7 mouse cellular contexts compared by ENCODE assay signal in genomic region chr1:137323884-137324594, GRCm38 (mm10).
DNase-seq lines count a peak whose midpoint lies in the region; ATAC-seq and TF ChIP-seq lines count a peak whose summit lies in the region.

No protein-coding gene starts in this region.

- in situ Hi-C loops in CH12.LX (cut with MboI; ENCODE audit: low pct_ligation_motif_present, low pct_unique_long_range_greater_than_20kb, low sequenced_read_pairs) = no loop called here

- peak; percentile 87 for ATAC-seq in hindbrain, embryonic 11.5 days (ENCODE audit: low FRiP score)
- ATAC-seq in stomach, embryonic 16.5 days (ENCODE audit: insufficient read depth, low FRiP score) = no peak

- no peak for TF ChIP-seq POLR2A in CH12.LX (IDR thresholded peaks at IDR 0.05; ENCODE audit: low read depth, low read length)

- no peaks in the 10 kb centered on the region for H3K27me3 ChIP-seq in CH12.LX (replicated peaks)
- no peaks in the 10 kb centered on the region for H3K27me3 ChIP-seq in hindbrain, embryonic 11.5 days (ENCODE audit: control insufficient read depth, insufficient read depth, low read length)
- H3K27me3 ChIP-seq in stomach, embryonic 16.5 days (ENCODE audit: control insufficient read depth, insufficient read depth, low read length) = no peaks in the 10 kb centered on the region

- H3K27ac ChIP-seq in CH12.LX (ENCODE audit: insufficient read depth, low read depth) = no peak overlapping the region
- peak overlapping the region; percentile 30 for H3K27ac ChIP-seq in hindbrain, embryonic 11.5 days (ENCODE audit: low read depth, low read length)
- H3K27ac ChIP-seq in stomach, embryonic 16.5 days (ENCODE audit: low read length) = no peak overlapping the region

- TF ChIP-seq EP300 in CH12.LX (IDR thresholded peaks at IDR 0.05; ENCODE audit: low read length) = no peak

- WGBS in hindbrain, embryonic 11.5 days = 43% methylated on average over 8 of the region's 8 CpGs
- WGBS in stomach, embryonic 16.5 days = 35% methylated on average over 8 of the region's 8 CpGs

- no peaks in the 10 kb centered on the region; a peak in 1 of 4 replicates for H3K4me1 ChIP-seq in CH12.LX (ENCODE audit: control insufficient read depth in 1 of 2, insufficient read depth in 2 of 2)
- H3K4me1 ChIP-seq in hindbrain, embryonic 11.5 days (replicated peaks; ENCODE audit: control insufficient read depth, insufficient read depth, low read length) = no peaks in the 10 kb centered on the region
- H3K4me1 ChIP-seq in stomach, embryonic 16.5 days (ENCODE audit: control insufficient read depth, insufficient read depth, low read length) = no peaks in the 10 kb centered on the region

- no peaks in the 10 kb centered on the region for H3K79me2 ChIP-seq in CH12.LX (replicated peaks; ENCODE audit: control insufficient read depth, extremely low read depth, insufficient read depth, poor library complexity, severe bottlenecking)

- no peaks in the 10 kb centered on the region for H3K9me3 ChIP-seq in CH12.LX (replicated peaks; ENCODE audit: low read length)
- no peaks in the 10 kb centered on the region for H3K9me3 ChIP-seq in hindbrain, embryonic 11.5 days (ENCODE audit: control insufficient read depth, low read length)
- H3K9me3 ChIP-seq in stomach, embryonic 16.5 days (replicated peaks; ENCODE audit: control insufficient read depth, low read length) = no peaks in the 10 kb centered on the region

- DNase-seq in 416B (ENCODE audit: low read depth) = peak; percentile 57
- peak; percentile 58 for DNase-seq in CH12.LX (ENCODE audit: extremely low read depth)
- peak; percentile 80 for DNase-seq in embryo, embryonic 9.5 days (ENCODE audit: extremely low spot score)
- peak; percentile 85 for DNase-seq in hindbrain, embryonic 11.5 days (ENCODE audit: low spot score)
- peak; percentile 45 for DNase-seq in lung, postnatal 14 days
- DNase-seq in Muller cell, postnatal 12 days (ENCODE audit: inconsistent ontology term) = no peak

- dilution Hi-C loops in CH12.LX (cut with MboI; ENCODE audit: extremely low pct_ligation_motif_present, extremely low pct_unique_long_range_greater_than_20kb, low sequenced_read_pairs) = no loop called here

- H3K4me3 ChIP-seq in CH12.LX (replicated peaks in 1 of 3; ENCODE audit: low read depth in 2 of 3, low read length in 2 of 3, poor library complexity in 1 of 3) = no peak overlapping the region
- no peak overlapping the region for H3K4me3 ChIP-seq in hindbrain, embryonic 11.5 days (ENCODE audit: low read depth, low read length)
- peak overlapping the region; percentile 30 for H3K4me3 ChIP-seq in stomach, embryonic 16.5 days (replicated peaks; ENCODE audit: low read length)

- TF ChIP-seq RAD21 in CH12.LX (IDR thresholded peaks at IDR 0.05; ENCODE audit: low read depth, low read length) = peak; percentile 49

- no peaks in the 10 kb centered on the region for H3K36me3 ChIP-seq in CH12.LX (replicated peaks in 1 of 2; ENCODE audit: control insufficient read depth in 1 of 2, insufficient read depth in 1 of 2, low read length in 1 of 2)
- no peaks in the 10 kb centered on the region for H3K36me3 ChIP-seq in hindbrain, embryonic 11.5 days (ENCODE audit: control insufficient read depth, insufficient read depth, low read length)
- no peaks in the 10 kb centered on the region for H3K36me3 ChIP-seq in stomach, embryonic 16.5 days (ENCODE audit: control insufficient read depth, insufficient read depth, low read length)

- no peak overlapping the region for H3K9ac ChIP-seq in CH12.LX (ENCODE audit: insufficient read depth, low read depth)
- no peak overlapping the region for H3K9ac ChIP-seq in hindbrain, embryonic 11.5 days (ENCODE audit: low read depth, low read length)
- H3K9ac ChIP-seq in stomach, embryonic 16.5 days (ENCODE audit: low read length) = no peak overlapping the region

- no peak overlapping the region for H3K4me2 ChIP-seq in CH12.LX (ENCODE audit: insufficient read depth, low read depth, poor library complexity, severe bottlenecking)
- H3K4me2 ChIP-seq in hindbrain, embryonic 11.5 days (replicated peaks; ENCODE audit: low read depth, low read length) = no peak overlapping the region
- H3K4me2 ChIP-seq in stomach, embryonic 16.5 days (ENCODE audit: low read depth, low read length) = peak overlapping the region; percentile 45

- TF ChIP-seq CTCF in CH12.LX (conservative IDR thresholded peaks at IDR 0.05 in 1 of 2, IDR thresholded peaks at IDR 0.05 in 1 of 2; ENCODE audit: low read depth in 2 of 2, low read length in 2 of 2) = peak; percentile 13 to 61; a peak in 2 of 4 replicates

TF ChIP-seq in CH12.LX, 34 proteins besides CTCF, POLR2A, EP300 and RAD21:
- TF ChIP-seq GABPA (IDR thresholded peaks at IDR 0.05; ENCODE audit: insufficient replicate concordance, low read depth, low read length) (no peak), SMC3 (IDR thresholded peaks at IDR 0.05; ENCODE audit: low read depth, low read length) (peak; percentile 28; the same call in 1 of the 2 replicates)
